Mouse (Mus musculus): Measurements from ENCODE around the gene Mob1b. TPM values are rescaled to one million over a fixed set of nuclear protein-coding genes. Genes with fewer than 3 reads are reported as not detected.

Gene Mob1b
- polyA plus RNA-seq, 1 experiment from 2014 or later, result 10.4 TPM

DNA sequence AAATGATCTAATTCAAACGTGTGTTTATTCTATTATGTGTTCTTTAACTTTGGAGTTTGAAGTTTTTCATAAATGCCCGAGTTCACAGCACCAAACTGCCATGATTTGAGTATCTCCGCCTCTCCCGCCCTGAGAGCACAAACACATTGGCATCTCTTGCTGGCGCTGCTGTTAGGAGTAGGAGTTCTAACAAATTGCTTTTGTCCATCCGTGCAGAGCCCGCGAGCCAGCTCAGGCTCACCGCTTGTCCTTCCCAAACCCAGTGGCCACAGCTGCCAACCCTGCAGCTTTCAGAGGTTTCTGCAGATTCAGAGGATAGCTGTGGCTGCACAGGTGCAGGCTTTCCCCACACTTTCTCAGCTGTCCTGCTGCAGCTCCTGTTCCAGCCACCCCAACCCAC lies 86.7 kb downstream of the Mob1b start:
- no peak overlapping the region for H3K9ac ChIP-seq (ENCODE audit: low read depth, low read length)
- 41% methylated on average over 9 of the region's 9 CpGs for WGBS (ENCODE audit: insufficient replicate concordance)
- no peaks in the 10 kb centered on the region; the same call in 1 of the 2 replicates for H3K27me3 ChIP-seq (ENCODE audit: control insufficient read depth, insufficient read depth, low read depth, low read length)
- no peaks in the 10 kb centered on the region for H3K36me3 ChIP-seq (ENCODE audit: control insufficient read depth, insufficient read depth)
- no peak for ATAC-seq (ENCODE audit: low read depth)
- no peak overlapping the region for H3K4me2 ChIP-seq (ENCODE audit: low read depth, low read length)
- H3K4me1 ChIP-seq (ENCODE audit: control insufficient read depth, low read depth, low read length), result no peaks in the 10 kb centered on the region
- no peaks in the 10 kb centered on the region for H3K9me3 ChIP-seq (replicated peaks; ENCODE audit: control insufficient read depth, low read length)
- H3K4me3 ChIP-seq (ENCODE audit: low read depth, low read length), result no peak overlapping the region
- no peak overlapping the region for H3K27ac ChIP-seq (ENCODE audit: low read length)

DNA sequence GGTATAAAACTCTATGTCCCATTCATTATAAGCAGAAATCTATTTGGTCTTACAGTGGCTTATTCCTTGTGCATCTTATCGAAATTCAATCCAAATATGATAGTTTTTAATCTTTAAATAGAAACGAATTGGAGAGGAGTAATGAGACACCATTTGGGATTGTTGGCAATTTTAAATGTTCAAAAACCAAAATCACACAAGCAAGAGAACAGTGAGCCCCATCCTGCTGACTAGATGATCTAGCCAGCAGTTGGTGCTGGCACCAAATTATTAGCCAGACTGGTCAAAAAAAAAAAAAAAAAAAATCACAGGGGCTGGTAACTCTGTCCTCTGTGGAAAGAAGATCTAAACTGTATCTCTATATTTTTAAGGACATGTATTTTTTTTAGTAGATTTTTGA lies 92.5 kb downstream of the Mob1b start:
- ATAC-seq (ENCODE audit: low read depth), result no peak
- no peak overlapping the region for H3K4me3 ChIP-seq (ENCODE audit: low read depth, low read length)
- WGBS (ENCODE audit: insufficient replicate concordance), result 47% methylated on average over 2 of the region's 2 CpGs
- no peaks in the 10 kb centered on the region for H3K4me1 ChIP-seq (ENCODE audit: control insufficient read depth, low read depth, low read length)
- no peaks in the 10 kb centered on the region for H3K36me3 ChIP-seq (ENCODE audit: control insufficient read depth, insufficient read depth)
- no peak overlapping the region for H3K9ac ChIP-seq (ENCODE audit: low read depth, low read length)
- H3K27me3 ChIP-seq (ENCODE audit: control insufficient read depth, insufficient read depth, low read depth, low read length), result no peaks in the 10 kb centered on the region
- H3K27ac ChIP-seq (ENCODE audit: low read length), result no peak overlapping the region
- H3K9me3 ChIP-seq (replicated peaks; ENCODE audit: control insufficient read depth, low read length), result no peaks in the 10 kb centered on the region
- no peak overlapping the region for H3K4me2 ChIP-seq (ENCODE audit: low read depth, low read length)

Other genes with a start within 250 kb of the Mob1b start
- gene Enam, start 232.9 kb upstream of the Mob1b start, polyA plus RNA-seq (2015; fragmentation: Nextera tagmentation; extraction: Ambion mirVana), result not detected in 2 replicates
- 0.06 and 0.08 TPM in 2 replicates for gene Jchain, start 193.0 kb upstream of the Mob1b start, polyA plus RNA-seq (2015; fragmentation: Nextera tagmentation; extraction: Ambion mirVana)
- gene Utp3, start 166.4 kb upstream of the Mob1b start, polyA plus RNA-seq (2015; fragmentation: Nextera tagmentation; extraction: Ambion mirVana), result 25.1 and 27.2 TPM in 2 replicates
- gene Rufy3, start 155.8 kb upstream of the Mob1b start, polyA plus RNA-seq (2015; fragmentation: Nextera tagmentation; extraction: Ambion mirVana), result 4.7 and 5.1 TPM in 2 replicates
- 13.7 and 18.5 TPM in 2 replicates for gene Grsf1, start 44.7 kb upstream of the Mob1b start, polyA plus RNA-seq (2015; fragmentation: Nextera tagmentation; extraction: Ambion mirVana)
- gene Dck, start 44.1 kb downstream of the Mob1b start, polyA plus RNA-seq (2015; fragmentation: Nextera tagmentation; extraction: Ambion mirVana), result 81.6 and 96.4 TPM in 2 replicates
- gene Slc4a4, start 166.0 kb downstream of the Mob1b start, polyA plus RNA-seq (2015; fragmentation: Nextera tagmentation; extraction: Ambion mirVana), result 0.34 and 0.47 TPM in 2 replicates